Mouse (Mus musculus) bone marrow, adult 2 months (tissue): ENCODE measurements at regions not wholly inside any gene's neighbourhood (a gene's known extent, or its start where the extent isn't known, plus 50 kb on each side); places are given as distances from the start of the nearest gene placed in this dataset.

Source experiments
- CTCF ChIP-seq: fragments of 200-500 bp; IDR thresholded peaks from 2 replicates; pipeline ENCODE4 v1.5.1; 2011; ENCODE audit warnings: low read length, control low read depth; ENCODE audit not compliant: control insufficient read depth, insufficient read depth
- POLR2A ChIP-seq: fragments of 200-500 bp; IDR thresholded peaks from 2 replicates; pipeline ENCODE4 v1.6.1; 2011; ENCODE audit warnings: low read depth, mild to moderate bottlenecking, control low read depth, low read length, borderline replicate concordance; ENCODE audit not compliant: control insufficient read depth

GRCm38 (mm10) chr17:87202958-87203720 lies 62.6 kb downstream of the Mcfd2 start:
- TF ChIP-seq POLR2A: no peak
- TF ChIP-seq CTCF: no peak
